Mouse (Mus musculus): Measurements from ENCODE around the gene Rreb1. TPM values are rescaled to one million over a fixed set of nuclear protein-coding genes. Genes with fewer than 3 reads are reported as not detected.
A peak's percentile ranks its signal among the peaks of the same experiment; 100 is the strongest.

Rreb1 gene
- total and polyA plus RNA-seq, 2 experiments = 9.0 to 12.4 TPM

- Histone ChIP-seq H3K27me3 (ENCODE audit: control insufficient read depth, insufficient read depth, low read length) (no peaks in the 10 kb centered on the region), H3K79me2 (ENCODE audit: control insufficient read depth, insufficient read depth, low read length) (no peaks in the 10 kb centered on the region), H3K36me3 (ENCODE audit: control insufficient read depth, insufficient read depth, low read length) (peaks cover 15% of the 10 kb centered on the region), H3K9ac (ENCODE audit: low read depth, low read length) (no peak overlapping the region), H3K4me1 (ENCODE audit: control insufficient read depth, insufficient read depth, low read length) (peaks cover 3% of the 10 kb centered on the region; the same call in 1 of the 2 replicates), H3K4me3 (ENCODE audit: insufficient read depth, low read depth, low read length) (no peak overlapping the region), H3K27ac (replicated peaks; ENCODE audit: insufficient read depth, low read depth, low read length) (no peak overlapping the region)
- 76% methylated on average over 6 of the region's 6 CpGs for WGBS
- no peak for DNase-seq (ENCODE audit: extremely low read depth, low read depth, low spot score)
- TF ChIP-seq POLR2A (IDR thresholded peaks at IDR 0.05; ENCODE audit: extremely low read depth, insufficient read depth, low read length) = no peak
- no peak for TF ChIP-seq CTCF (IDR thresholded peaks at IDR 0.05; ENCODE audit: low read depth, low read length)
These were observed 174.8 kb downstream of the Rreb1 start for GRCm38 (mm10) chr13:37952981-37953380.

DNA sequence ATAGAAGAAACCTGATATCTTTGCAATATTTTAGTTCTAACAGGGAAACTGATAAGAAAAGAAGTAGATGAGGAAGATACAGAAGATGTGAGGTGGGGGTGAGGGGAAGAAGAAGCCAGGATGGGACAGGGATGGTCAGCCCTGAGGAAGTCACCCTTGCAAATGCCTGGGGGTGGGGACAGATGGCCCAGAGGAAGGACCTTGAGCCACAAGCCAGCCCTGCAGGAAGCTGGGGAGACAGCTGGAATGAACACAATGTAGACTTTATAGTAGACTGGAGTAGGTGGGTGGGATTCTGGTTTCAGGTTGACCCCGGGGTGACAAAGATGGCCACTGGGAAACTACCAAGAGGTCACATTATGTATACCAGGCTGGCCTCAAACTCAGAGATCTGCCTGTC, 176.1 kb downstream of the Rreb1 start:
- Histone ChIP-seq H3K79me2 (ENCODE audit: control insufficient read depth, insufficient read depth, low read length) (no peaks in the 10 kb centered on the region), H3K27me3 (ENCODE audit: control insufficient read depth, insufficient read depth, low read length) (no peaks in the 10 kb centered on the region), H3K4me1 (ENCODE audit: control insufficient read depth, insufficient read depth, low read length) (peaks cover 3% of the 10 kb centered on the region; the same call in 1 of the 2 replicates), H3K27ac (replicated peaks; ENCODE audit: insufficient read depth, low read depth, low read length) (no peak overlapping the region), H3K4me3 (ENCODE audit: insufficient read depth, low read depth, low read length) (no peak overlapping the region), H3K9ac (ENCODE audit: low read depth, low read length) (no peak overlapping the region), H3K36me3 (ENCODE audit: control insufficient read depth, insufficient read depth, low read length) (peaks cover 10% of the 10 kb centered on the region)
- no peak for DNase-seq (ENCODE audit: extremely low read depth, low read depth, low spot score)
- TF ChIP-seq CTCF (IDR thresholded peaks at IDR 0.05; ENCODE audit: low read depth, low read length) (no peak), POLR2A (IDR thresholded peaks at IDR 0.05; ENCODE audit: extremely low read depth, insufficient read depth, low read length) (no peak)
- WGBS = 75% methylated on average over 1 of the region's 1 CpGs

- TF ChIP-seq POLR2A (IDR thresholded peaks at IDR 0.05; ENCODE audit: extremely low read depth, insufficient read depth, low read length) = no peak
- no peak for TF ChIP-seq CTCF (IDR thresholded peaks at IDR 0.05; ENCODE audit: low read depth, low read length)
- peaks cover under 1% of the 10 kb centered on the region; the same call in 1 of the 2 replicates for H3K4me1 ChIP-seq (ENCODE audit: control insufficient read depth, insufficient read depth, low read length)
- no peaks in the 10 kb centered on the region for H3K36me3 ChIP-seq (ENCODE audit: control insufficient read depth, insufficient read depth, low read length)
- DNase-seq (ENCODE audit: extremely low read depth, low read depth, low spot score) = peak; percentile 37
- no peak overlapping the region for H3K4me3 ChIP-seq (ENCODE audit: insufficient read depth, low read depth, low read length)
- no peak overlapping the region for H3K9ac ChIP-seq (ENCODE audit: low read depth, low read length)
- H3K79me2 ChIP-seq (ENCODE audit: control insufficient read depth, insufficient read depth, low read length) = no peaks in the 10 kb centered on the region
- H3K27me3 ChIP-seq (ENCODE audit: control insufficient read depth, insufficient read depth, low read length) = no peaks in the 10 kb centered on the region
- H3K27ac ChIP-seq (replicated peaks; ENCODE audit: insufficient read depth, low read depth, low read length) = peak overlapping the region; percentile 51
- whole genome bisulfite sequencing = 80% methylated on average over 18 of the region's 18 CpGs
These were observed 180.5 kb downstream of the Rreb1 start for GRCm38 (mm10) chr13:37958498-37959238.

DNA sequence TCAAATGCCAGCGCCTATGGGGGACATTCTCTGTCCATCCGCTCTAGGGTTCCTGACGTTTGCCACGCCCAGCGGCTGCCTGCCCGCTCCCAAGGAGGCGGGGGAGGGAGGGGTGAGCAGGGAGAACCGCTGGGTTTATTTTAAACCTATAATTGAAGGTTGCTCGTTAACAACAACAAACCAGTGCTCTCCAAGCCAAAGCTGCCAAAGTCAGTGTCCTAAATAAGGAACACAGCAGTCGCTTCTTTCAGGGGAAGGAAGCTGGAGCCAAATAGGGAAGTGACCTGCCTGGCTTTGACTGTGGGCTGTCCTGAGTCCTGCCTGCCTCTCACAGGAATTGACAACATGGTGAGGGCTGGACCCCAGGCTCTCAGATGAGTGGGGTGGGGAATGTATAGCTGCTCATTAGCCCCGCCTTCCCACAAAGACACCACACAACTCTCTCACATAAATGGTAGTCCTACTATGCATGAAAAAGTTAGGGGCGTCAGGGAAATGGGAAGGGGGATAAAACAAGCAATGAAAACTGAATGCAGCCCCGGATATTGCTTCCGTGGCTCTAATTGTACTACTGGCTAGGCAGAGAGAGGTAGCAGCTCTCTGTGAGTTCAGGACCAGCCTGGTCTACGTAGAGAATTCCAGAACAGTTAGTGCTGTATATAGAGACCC, 181.2 kb downstream of the Rreb1 start:
- Histone ChIP-seq H3K4me3 (ENCODE audit: insufficient read depth, low read depth, low read length) (no peak overlapping the region), H3K79me2 (ENCODE audit: control insufficient read depth, insufficient read depth, low read length) (no peaks in the 10 kb centered on the region), H3K9ac (ENCODE audit: low read depth, low read length) (no peak overlapping the region), H3K4me1 (ENCODE audit: control insufficient read depth, insufficient read depth, low read length) (peaks cover 2% of the 10 kb centered on the region; the same call in 1 of the 2 replicates), H3K27ac (replicated peaks; ENCODE audit: insufficient read depth, low read depth, low read length) (peak overlapping the region; percentile 51), H3K27me3 (ENCODE audit: control insufficient read depth, insufficient read depth, low read length) (no peaks in the 10 kb centered on the region), H3K36me3 (ENCODE audit: control insufficient read depth, insufficient read depth, low read length) (no peaks in the 10 kb centered on the region)
- 88% methylated on average over 15 of the region's 15 CpGs for WGBS
- TF ChIP-seq POLR2A (IDR thresholded peaks at IDR 0.05; ENCODE audit: extremely low read depth, insufficient read depth, low read length) (no peak), CTCF (IDR thresholded peaks at IDR 0.05; ENCODE audit: low read depth, low read length) (no peak)
- DNase-seq (ENCODE audit: extremely low read depth, low read depth, low spot score) = no peak

- Histone ChIP-seq H3K4me1 (ENCODE audit: control insufficient read depth, insufficient read depth, low read length) (peaks cover 2% of the 10 kb centered on the region; the same call in 1 of the 2 replicates), H3K36me3 (ENCODE audit: control insufficient read depth, insufficient read depth, low read length) (no peaks in the 10 kb centered on the region), H3K9ac (ENCODE audit: low read depth, low read length) (no peak overlapping the region), H3K4me3 (ENCODE audit: insufficient read depth, low read depth, low read length) (no peak overlapping the region), H3K79me2 (ENCODE audit: control insufficient read depth, insufficient read depth, low read length) (no peaks in the 10 kb centered on the region), H3K27ac (replicated peaks; ENCODE audit: insufficient read depth, low read depth, low read length) (no peak overlapping the region), H3K27me3 (ENCODE audit: control insufficient read depth, insufficient read depth, low read length) (no peaks in the 10 kb centered on the region)
- DNase-seq (ENCODE audit: extremely low read depth, low read depth, low spot score) = no peak
- no peak for TF ChIP-seq POLR2A (IDR thresholded peaks at IDR 0.05; ENCODE audit: extremely low read depth, insufficient read depth, low read length)
- TF ChIP-seq CTCF (IDR thresholded peaks at IDR 0.05; ENCODE audit: low read depth, low read length) = no peak
- 89% methylated on average over 7 of the region's 7 CpGs for WGBS
These were observed 181.7 kb downstream of the Rreb1 start for GRCm38 (mm10) chr13:37959936-37960335.

All from liver, adult 2 months (tissue).